Mouse (Mus musculus) MEL (cell line): ENCODE results near the gene Abhd16a.

Experiments
- BHLHE40 ChIP-seq: IDR thresholded peaks from 2 replicates; pipeline ENCODE4 v1.6.1; 2012; ENCODE audit warnings: low read depth, mild to moderate bottlenecking, inconsistent platforms, low read length, improper control_type of control experiment, borderline replicate concordance
- CTCF ChIP-seq, 3 experiments: IDR thresholded peaks in 2 of 3; conservative IDR thresholded peaks in 1 of 3; 2 replicates each; pipeline ENCODE4 v1.5.1; 2011 to 2012; ENCODE audit warnings: low read length in 3 of 3, low read depth in 2 of 3, mild to moderate bottlenecking in 2 of 3, improper control_type of control experiment in 1 of 3, inconsistent platforms in 1 of 3, mixed read lengths in 1 of 3, moderate library complexity in 1 of 3; ENCODE audit not compliant: control insufficient read depth in 1 of 3, insufficient read depth in 1 of 3, poor library complexity in 1 of 3, severe bottlenecking in 1 of 3
- GABPA ChIP-seq: IDR thresholded peaks from 2 replicates; pipeline ENCODE4 v1.6.1; 2012; ENCODE audit warnings: low read depth, mild to moderate bottlenecking, inconsistent platforms, low read length, improper control_type of control experiment, moderate library complexity
- HCFC1 ChIP-seq: IDR thresholded peaks from 2 replicates; pipeline ENCODE4 v1.6.1; 2012; ENCODE audit warnings: low read depth, mild to moderate bottlenecking, inconsistent platforms, low read length, improper control_type of control experiment, moderate library complexity
- JUND ChIP-seq: IDR thresholded peaks from 2 replicates; pipeline ENCODE4 v1.6.1; 2011; ENCODE audit warnings: low read depth, mild to moderate bottlenecking, improper control_type of control experiment, low read length
- KAT2A ChIP-seq: conservative IDR thresholded peaks from 2 replicates; pipeline ENCODE4 v1.6.1; 2012; ENCODE audit warnings: low read depth, low read length, improper control_type of control experiment, inconsistent platforms
- MAX ChIP-seq: IDR thresholded peaks from 2 replicates; pipeline ENCODE4 v1.6.1; 2011; ENCODE audit warnings: low read length, improper control_type of control experiment
- POLR2A ChIP-seq, 2 experiments: IDR thresholded peaks; 2 replicates each; pipeline ENCODE4 v1.6.1; 2011 to 2012; ENCODE audit warnings: low read length in 2 of 2, mild to moderate bottlenecking in 2 of 2, control low read depth in 1 of 2, improper control_type of control experiment in 1 of 2, low read depth in 1 of 2, moderate library complexity in 1 of 2; ENCODE audit not compliant: control insufficient read depth in 1 of 2, insufficient read depth in 1 of 2, poor library complexity in 1 of 2

DNA sequence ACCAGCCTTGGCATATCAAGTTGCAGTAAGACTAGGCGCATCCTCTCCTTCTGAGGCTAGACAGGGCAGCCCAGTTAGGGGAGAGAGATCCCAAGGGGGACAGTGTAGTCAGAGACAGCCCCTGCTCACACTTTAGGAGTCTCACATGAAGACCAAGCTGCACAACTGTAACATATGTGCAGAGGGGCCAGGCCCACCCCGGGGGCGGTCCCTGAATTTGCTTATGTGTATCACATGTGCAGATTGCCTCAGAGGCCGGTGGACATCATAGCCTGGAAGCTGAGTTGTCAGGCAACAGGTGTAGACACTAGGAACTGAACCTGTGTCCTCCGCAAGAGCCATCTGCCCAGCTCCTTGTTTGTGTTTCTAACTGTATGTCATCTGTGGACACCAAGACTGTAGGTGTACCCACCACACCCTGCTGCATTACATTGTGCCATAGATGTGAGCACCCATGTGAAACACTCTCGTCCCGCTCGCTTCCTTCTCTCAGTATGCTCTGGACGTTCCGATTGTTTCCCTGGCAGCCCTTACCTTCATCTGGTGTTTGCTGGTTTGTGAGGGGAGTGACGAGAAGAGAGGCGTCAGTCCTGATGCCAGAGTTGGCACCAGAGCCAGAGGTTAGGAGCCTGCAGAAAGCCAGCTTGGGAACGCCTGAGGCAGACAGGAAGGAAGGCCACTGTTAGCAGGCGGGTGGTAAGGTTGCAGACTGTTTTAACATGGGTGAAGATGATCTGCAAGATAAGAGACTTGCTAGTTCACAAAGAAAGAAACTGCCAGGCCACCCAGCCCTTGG, 3.5 kb downstream of the Abhd16a start:
- TF ChIP-seq KAT2A (no peak), MAX (no peak), POLR2A (IDR thresholded peaks at IDR 0.05; ENCODE audit: control insufficient read depth in 1 of 2, insufficient read depth in 1 of 2, low read depth in 1 of 2, low read length in 2 of 2, poor library complexity in 1 of 2) (no peak), JUND (no peak), GABPA (no peak), BHLHE40 (no peak), CTCF (IDR thresholded peaks at IDR 0.05 in 2 of 3, conservative IDR thresholded peaks at IDR 0.05 in 1 of 3; ENCODE audit: control insufficient read depth in 1 of 3, insufficient read depth in 1 of 3, low read depth in 2 of 3, low read length in 3 of 3, poor library complexity in 1 of 3, severe bottlenecking in 1 of 3) (no peak), HCFC1 (no peak)
